Mouse (Mus musculus): ENCODE measurements at regions not wholly inside any gene's neighbourhood (a gene's known extent, or its start where the extent isn't known, plus 50 kb on each side); places are given as distances from the start of the nearest gene placed in this dataset.

DNA sequence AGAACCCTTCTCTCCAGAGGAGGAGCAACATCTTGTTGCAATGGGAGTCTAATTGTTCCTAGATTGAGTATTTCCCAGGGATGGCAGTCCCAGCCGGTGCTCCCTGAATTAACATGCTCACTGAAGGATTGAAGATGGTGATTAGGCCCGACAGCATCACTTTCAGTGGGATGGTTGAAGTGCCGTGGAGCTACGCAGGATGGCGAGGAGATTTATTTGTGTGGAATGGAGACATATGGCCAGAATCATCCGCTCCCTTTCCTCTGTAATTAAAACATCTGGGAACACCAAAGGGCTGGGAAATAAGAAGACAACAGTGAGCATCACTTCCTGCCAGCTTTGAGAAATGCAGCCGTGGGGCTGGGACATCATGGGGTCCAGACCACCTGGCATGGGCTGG is 512.4 kb downstream of the Dhx35 start:
- no peak for TF ChIP-seq POLR2A (IDR thresholded peaks at IDR 0.05; ENCODE audit: low read depth, low read length)
- TF ChIP-seq CTCF (IDR thresholded peaks at IDR 0.05; ENCODE audit: extremely low read depth, insufficient read depth, insufficient read length, insufficient replicate concordance), result no peak
